Mouse (Mus musculus) intestine, embryonic 14.5 days (tissue): Measurements from ENCODE around the gene Crb2. TPM values are rescaled to one million over a fixed set of nuclear protein-coding genes. Genes with fewer than 3 reads are reported as not detected.

Experiments
- ATAC-seq: fragments of 200-750 bp; cut with Nextera tagmentation; replicated peaks from 2 replicates; pipeline ENCODE4 v1.8.0; 2017; ENCODE audit warnings: low read depth, moderate number of reproducible peaks, moderate TSS enrichment, moderate library complexity; ENCODE audit not compliant: low FRiP score, low TSS enrichment
- DNase-seq: peaks from one replicate; pipeline ENCODE4 v3.0.0-alpha.2; 2018; ENCODE audit warnings: low spot score
- H3K27ac ChIP-seq: fragments of 300-500 bp; sonication (generic); 2 replicates; pipeline ENCODE4 v1.5.1; 2014; ENCODE audit warnings: low read depth, mild to moderate bottlenecking, control low read depth
- H3K27me3 ChIP-seq: fragments of 300-500 bp; sonication (generic); replicated peaks from 2 replicates; pipeline ENCODE4 v1.6.1; 2014; ENCODE audit warnings: low read length, control low read depth; ENCODE audit not compliant: control insufficient read depth, insufficient read depth
- H3K36me3 ChIP-seq: fragments of 300-500 bp; sonication (generic); 2 replicates; pipeline ENCODE4 v1.6.1; 2014; ENCODE audit warnings: low read length, control low read depth; ENCODE audit not compliant: control insufficient read depth, insufficient read depth
- H3K4me1 ChIP-seq: fragments of 300-500 bp; sonication (generic); replicated peaks from 2 replicates; pipeline ENCODE4 v1.6.1; 2014; ENCODE audit warnings: low read length, control low read depth, mixed read lengths; ENCODE audit not compliant: control insufficient read depth, insufficient read depth
- H3K4me2 ChIP-seq: fragments of 300-500 bp; sonication (generic); 2 replicates; pipeline ENCODE4 v1.6.1; 2014; ENCODE audit warnings: low read length
- H3K4me3 ChIP-seq: fragments of 300-500 bp; sonication (generic); 2 replicates; pipeline ENCODE4 v1.5.1; 2014; ENCODE audit warnings: low read depth, low read length, control low read depth, mixed read lengths
- H3K9ac ChIP-seq: fragments of 300-500 bp; sonication (generic); 2 replicates; pipeline ENCODE4 v1.6.1; 2014; ENCODE audit warnings: mild to moderate bottlenecking, low read length
- H3K9me3 ChIP-seq: fragments of 300-500 bp; sonication (generic); 2 replicates; pipeline ENCODE4 v1.6.1; 2016; ENCODE audit warnings: low read length, control low read depth; ENCODE audit not compliant: control insufficient read depth
- WGBS: fragments of 180-500 bp; shearing (Covaris S2); extraction: QIAGEN DNeasy Blood & Tissue Kit; methylation state at CpG from one replicate; pipeline ENCODE4 v1.1.7; 2014; 5-methylcytosine and 5-hydroxymethylcytosine counted together
- polyA plus RNA-seq: library from polyadenylated mRNA; unstranded; fragments of >200 nt; fragmentation: Nextera tagmentation; extraction: Ambion mirVana; gene quantifications from 2 replicates; pipeline ENCODE4 v1.2.1, GENCODE M21; 2014

The Crb2 gene
- polyA plus RNA-seq, 1 experiment from 2014 or later = 4.2 TPM

DNA sequence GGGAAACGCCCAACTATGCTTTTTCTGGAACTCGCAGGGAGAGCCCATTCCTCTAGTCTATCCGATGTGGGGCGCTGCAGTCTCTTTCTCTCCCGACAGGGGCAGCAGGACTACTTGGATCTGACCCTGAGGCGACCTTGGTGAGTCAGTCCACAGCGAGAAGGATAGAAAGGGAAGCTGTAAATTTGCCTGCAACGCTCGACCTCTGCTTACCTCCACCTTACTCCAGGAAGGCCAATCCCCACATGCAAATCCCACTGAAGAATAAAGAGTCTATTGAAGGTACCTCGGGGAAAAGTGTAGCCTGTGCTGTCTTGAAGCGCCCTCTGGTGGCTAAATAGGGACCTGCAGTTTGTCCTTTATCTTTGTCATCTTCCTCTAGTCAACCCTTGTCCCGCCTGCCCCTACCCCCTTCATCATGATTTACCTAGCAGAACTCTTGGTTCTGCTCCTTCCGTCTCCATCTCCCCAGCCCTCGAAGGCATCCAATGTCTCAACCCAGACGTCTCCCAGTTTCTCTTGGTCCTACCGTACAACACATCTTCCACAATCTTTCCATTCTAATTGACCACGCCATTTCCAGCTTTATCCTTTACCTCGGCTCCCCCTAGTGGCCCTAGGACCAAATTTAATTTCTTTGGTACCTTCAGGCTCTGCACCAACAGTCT lies 4.3 kb upstream of the Crb2 start:
- Histone ChIP-seq H3K27me3 (no peaks in the 10 kb centered on the region), H3K36me3 (no peaks in the 10 kb centered on the region), H3K4me2 (peak overlapping the region; percentile 48), H3K4me1 (peaks cover 31% of the 10 kb centered on the region), H3K9ac (no peak overlapping the region), H3K9me3 (no peaks in the 10 kb centered on the region), H3K27ac (no peak overlapping the region), H3K4me3 (peak overlapping the region; percentile 25)
- ATAC-seq = peak; percentile 72
- DNase-seq = peak; percentile 99
- 0% methylated on average over 18 of the region's 18 CpGs for WGBS

DNA sequence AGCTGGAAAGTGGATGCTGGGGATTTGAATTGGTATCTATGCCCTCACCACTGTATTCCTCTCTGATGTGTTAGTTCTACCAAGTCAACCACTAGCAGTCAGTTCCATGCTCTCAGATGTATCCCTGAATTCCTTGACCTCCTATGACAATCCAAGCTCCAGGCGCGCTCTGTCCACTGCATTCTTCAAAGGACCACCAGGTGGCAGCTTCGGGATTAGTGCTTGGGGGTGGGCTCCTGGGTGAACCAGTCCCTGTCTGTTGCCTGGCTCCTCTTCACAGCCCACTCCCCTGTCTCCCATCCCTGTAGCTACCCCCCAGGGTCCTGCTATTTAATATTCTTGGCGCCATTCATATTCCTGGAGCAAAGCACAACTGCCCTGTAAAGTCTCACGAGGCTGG lies 1.5 kb upstream of the Crb2 start:
- 11% methylated on average over 5 of the region's 5 CpGs for WGBS
- Histone ChIP-seq H3K4me3 (no peak overlapping the region), H3K9ac (no peak overlapping the region), H3K4me1 (peaks cover 22% of the 10 kb centered on the region), H3K27me3 (no peaks in the 10 kb centered on the region), H3K4me2 (no peak overlapping the region), H3K27ac (no peak overlapping the region), H3K36me3 (no peaks in the 10 kb centered on the region), H3K9me3 (no peaks in the 10 kb centered on the region)
- no peak for ATAC-seq
- peak; percentile 85 for DNase-seq

DNA sequence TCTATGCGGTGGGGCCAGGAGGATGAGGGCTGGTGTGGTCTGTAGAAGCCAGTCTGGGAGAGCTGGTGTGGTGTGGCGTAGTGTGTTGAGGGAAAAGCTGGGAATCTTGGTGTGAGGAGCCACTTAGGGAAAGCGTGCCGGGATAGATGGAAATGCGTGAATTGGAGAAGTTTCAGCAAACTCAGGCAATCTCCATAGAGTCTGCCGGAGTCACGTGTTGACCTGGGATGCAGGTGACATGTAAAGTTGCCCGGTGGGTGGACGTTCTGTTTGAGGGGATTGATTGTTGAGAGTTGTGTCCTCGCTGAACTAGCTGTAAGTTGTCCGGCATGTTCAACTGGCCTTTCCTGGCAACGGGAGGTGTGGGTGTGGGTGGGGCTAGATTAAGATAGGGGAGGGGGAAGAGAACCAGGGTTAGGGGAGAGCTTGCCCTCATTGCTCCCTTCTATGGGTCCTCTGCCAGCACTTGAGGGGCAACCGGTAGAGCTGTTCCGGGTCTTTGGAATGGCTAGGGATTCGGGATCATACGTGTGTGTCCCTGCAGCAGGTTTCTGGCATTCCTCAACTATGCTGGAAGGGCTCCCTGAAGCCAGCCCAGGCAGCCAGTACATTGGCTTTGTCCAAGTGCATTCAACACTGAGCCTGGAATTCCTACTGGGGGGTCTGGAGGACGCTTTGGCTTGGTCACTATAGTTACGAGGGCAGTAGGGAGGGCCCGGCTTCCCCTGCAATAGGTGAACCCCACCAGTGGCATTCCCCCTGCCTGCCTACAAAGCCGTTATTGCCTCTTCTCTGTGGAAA lies 762 bp downstream of the Crb2 start:
- Histone ChIP-seq H3K4me2 (peak overlapping the region; percentile 61), H3K27me3 (no peaks in the 10 kb centered on the region), H3K4me1 (peaks cover 36% of the 10 kb centered on the region), H3K27ac (no peak overlapping the region), H3K9me3 (no peaks in the 10 kb centered on the region), H3K4me3 (peak overlapping the region; percentile 31), H3K36me3 (no peaks in the 10 kb centered on the region), H3K9ac (no peak overlapping the region; the same call in 1 of the 2 replicates)
- 14% methylated on average over 20 of the region's 20 CpGs for WGBS
- DNase-seq (no peak), ATAC-seq (no peak)

DNA sequence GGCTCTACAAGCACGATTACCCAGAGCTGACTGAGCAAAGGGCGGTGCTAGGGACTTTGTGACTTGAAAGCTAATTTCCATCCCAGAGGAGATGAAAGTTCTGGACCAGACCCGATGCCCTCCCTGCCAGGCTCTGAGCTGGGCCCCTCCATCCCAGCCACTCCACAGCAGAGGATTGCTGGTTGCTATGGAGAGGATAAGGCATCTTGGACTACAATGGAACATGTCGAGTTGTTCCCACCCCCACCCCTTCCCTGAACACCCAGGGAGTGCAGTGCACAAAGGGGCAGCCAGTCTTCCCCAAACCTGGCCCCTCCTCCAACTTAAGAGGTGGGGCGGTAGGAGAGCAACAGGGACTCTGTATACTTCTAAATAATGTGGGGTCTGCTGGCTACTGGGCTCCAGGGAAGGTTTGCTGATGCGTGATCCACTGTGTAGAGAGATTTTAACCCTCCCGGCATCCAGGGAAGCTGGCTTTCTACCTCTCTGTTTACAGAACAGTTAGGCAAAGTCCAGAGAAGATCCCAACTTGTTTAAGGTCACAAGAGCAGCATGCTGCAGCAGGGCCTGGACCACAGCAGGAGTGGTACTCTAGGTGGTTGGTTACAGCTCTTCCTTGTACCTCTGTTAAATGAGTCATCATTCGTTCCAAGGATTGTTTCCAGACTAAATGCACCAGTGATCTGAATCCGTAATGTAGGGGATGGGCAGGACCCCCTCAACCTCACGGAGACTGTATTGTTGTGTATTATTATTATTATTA lies 2.1 kb downstream of the Crb2 start:
- DNase-seq (no peak), ATAC-seq (no peak)
- 35% methylated on average over 10 of the region's 10 CpGs for WGBS
- Histone ChIP-seq H3K9ac (no peak overlapping the region), H3K4me3 (no peak overlapping the region), H3K9me3 (no peaks in the 10 kb centered on the region), H3K4me1 (peaks cover 39% of the 10 kb centered on the region), H3K27me3 (no peaks in the 10 kb centered on the region), H3K4me2 (no peak overlapping the region), H3K27ac (no peak overlapping the region), H3K36me3 (no peaks in the 10 kb centered on the region)

DNA sequence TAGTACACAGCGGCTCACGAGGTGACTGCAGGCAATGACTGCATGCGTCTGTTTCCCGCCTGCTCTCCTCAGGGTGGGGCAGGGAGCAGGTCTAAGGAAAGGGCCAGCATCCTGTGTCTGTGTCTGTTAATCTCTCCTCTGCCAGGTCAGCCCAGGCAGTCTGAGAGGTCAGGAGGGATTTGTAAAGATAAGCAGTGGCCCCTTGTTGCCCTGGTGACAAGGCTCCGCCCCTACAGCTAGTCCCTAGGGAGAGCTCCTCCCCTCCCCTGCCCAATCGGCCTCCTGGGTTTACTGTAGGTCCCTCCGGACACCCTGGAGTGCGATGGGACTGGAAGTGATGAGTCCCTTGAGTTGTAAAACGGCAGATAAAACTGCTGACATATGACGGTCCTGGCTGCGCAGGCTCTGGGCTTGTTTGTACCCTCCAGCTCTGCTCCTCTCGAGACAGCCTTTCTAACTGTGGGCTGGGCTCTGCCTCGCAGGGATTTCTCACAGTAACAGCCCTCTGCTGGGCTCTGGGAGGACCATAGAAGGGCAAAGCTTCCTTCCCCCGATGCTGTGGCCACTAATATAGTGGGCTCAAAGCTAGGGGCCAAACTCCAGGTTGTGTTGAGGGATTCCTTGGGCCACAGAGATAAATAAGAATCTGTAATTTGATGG lies 4.4 kb downstream of the Crb2 start:
- Histone ChIP-seq H3K27me3 (no peaks in the 10 kb centered on the region), H3K4me2 (peak overlapping the region; percentile 51), H3K9me3 (no peaks in the 10 kb centered on the region), H3K27ac (peak overlapping the region; percentile 38; the same call in 1 of the 2 replicates), H3K9ac (0 out of 2 replicates have a peak overlapping the region, but pooled peaks have one; percentile 27), H3K4me3 (peak overlapping the region; percentile 15; the same call in 1 of the 2 replicates), H3K4me1 (peaks cover 39% of the 10 kb centered on the region), H3K36me3 (no peaks in the 10 kb centered on the region)
- DNase-seq = peak; percentile 83
- ATAC-seq = peak; percentile 52
- WGBS = 1% methylated on average over 14 of the region's 14 CpGs

DNA sequence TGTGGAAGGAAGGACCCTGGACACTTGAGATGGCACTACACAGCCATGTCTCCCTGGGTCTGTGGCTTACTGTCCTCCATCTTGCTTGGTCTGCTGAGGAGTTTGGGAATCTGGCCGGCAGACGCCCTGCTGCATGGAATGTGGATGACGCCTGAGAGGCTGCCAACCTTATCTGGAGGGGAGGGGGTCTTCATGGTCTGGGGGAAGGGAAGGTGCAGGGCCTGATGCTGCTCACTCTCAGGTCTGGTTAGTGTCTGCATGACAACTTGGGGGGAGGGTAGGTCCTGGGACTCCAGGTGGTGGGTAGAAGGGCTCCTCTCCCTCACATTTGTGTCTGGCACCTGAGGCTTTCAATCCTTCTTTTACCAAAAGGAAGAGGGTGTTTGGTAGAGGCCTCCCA lies 5.4 kb downstream of the Crb2 start:
- WGBS = 19% methylated on average over 3 of the region's 3 CpGs
- Histone ChIP-seq H3K9me3 (no peaks in the 10 kb centered on the region), H3K9ac (no peak overlapping the region), H3K4me2 (no peak overlapping the region), H3K27ac (no peak overlapping the region), H3K36me3 (no peaks in the 10 kb centered on the region), H3K27me3 (peaks cover 7% of the 10 kb centered on the region; the same call in 1 of the 2 replicates), H3K4me3 (no peak overlapping the region), H3K4me1 (peaks cover 35% of the 10 kb centered on the region)
- DNase-seq (no peak), ATAC-seq (peak; percentile 45; the same call in 1 of the 2 replicates)

DNA sequence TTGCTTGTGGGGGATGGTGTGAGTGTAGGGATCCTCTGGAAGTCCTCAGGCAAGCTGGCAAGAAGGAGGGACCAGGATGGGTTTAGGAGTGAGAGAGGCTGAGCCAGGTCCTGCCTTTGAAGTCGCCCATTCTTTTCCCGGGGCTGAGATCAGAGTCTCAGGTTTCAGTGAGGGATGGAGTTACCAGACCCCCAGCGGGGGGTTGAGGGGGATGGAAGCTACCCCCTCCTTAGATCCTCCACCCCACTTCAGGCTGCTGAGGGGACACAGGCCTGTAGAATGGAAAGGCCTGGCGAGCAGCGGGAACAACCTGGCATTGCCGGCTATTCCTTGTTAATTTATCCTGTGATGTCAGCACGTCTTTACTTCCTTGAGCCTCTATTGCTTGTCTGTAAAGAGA lies 6.0 kb downstream of the Crb2 start:
- Histone ChIP-seq H3K9me3 (no peaks in the 10 kb centered on the region), H3K4me3 (no peak overlapping the region), H3K4me2 (no peak overlapping the region), H3K27ac (no peak overlapping the region), H3K4me1 (peaks cover 33% of the 10 kb centered on the region), H3K27me3 (peaks cover 9% of the 10 kb centered on the region; the same call in 1 of the 2 replicates), H3K9ac (no peak overlapping the region), H3K36me3 (no peaks in the 10 kb centered on the region)
- ATAC-seq (peak; percentile 25; the same call in 1 of the 2 replicates), DNase-seq (no peak)
- 26% methylated on average over 7 of the region's 7 CpGs for WGBS

DNA sequence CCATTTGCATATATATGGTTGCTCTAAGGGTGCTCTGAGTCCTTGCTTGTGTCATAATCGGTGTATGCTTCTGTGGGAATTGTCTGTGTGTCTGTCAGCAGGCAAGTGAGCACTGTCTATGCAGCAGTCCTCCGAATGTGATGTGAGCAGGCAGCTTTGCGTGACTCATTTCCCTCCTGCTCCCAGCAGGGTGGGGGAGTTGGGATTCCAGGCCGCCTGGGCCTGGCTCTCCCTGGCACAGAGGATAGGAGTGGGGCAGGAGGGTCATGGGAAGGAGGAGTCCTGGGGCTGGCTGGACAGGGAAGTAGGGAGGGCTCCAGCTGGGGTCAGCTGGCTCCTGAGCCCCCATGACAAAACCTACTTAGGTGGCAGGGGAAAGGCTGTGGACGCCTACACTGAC lies 8.4 kb downstream of the Crb2 start:
- peaks cover 26% of the 10 kb centered on the region for H3K4me1 ChIP-seq
- DNase-seq (no peak), ATAC-seq (no peak)
- no peaks in the 10 kb centered on the region for H3K9me3 ChIP-seq
- peaks cover 9% of the 10 kb centered on the region; the same call in 1 of the 2 replicates for H3K27me3 ChIP-seq
- WGBS = 53% methylated on average over 5 of the region's 5 CpGs
- no peaks in the 10 kb centered on the region for H3K36me3 ChIP-seq
- no peak overlapping the region for H3K4me2 ChIP-seq
- H3K27ac ChIP-seq = no peak overlapping the region
- H3K4me3 ChIP-seq = no peak overlapping the region
- no peak overlapping the region for H3K9ac ChIP-seq
